ENCODE assay signal across 11 mouse cellular contexts in the genomic region with DNA sequence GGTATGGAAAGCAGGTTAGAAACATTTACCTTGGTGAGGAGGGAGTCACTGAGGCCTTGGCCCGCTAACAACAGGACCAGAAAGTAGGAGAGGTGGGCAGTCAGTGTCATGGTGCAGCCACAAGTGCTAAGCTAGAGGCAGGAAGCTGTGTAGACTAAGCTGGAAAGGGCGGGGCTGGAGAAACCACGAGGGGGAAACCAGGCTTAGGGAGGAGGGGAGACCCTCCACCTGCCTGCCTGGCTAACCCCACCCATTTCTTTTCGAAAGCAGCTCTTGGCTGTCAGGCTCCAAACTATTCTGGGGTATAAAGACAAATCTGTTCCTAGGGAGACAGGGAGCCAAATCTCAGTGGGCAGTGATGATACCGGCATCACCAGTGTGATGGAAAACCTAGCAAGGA. TPM values are rescaled to one million over a fixed set of nuclear protein-coding genes. Genes with fewer than 3 reads are reported as not detected.
A peak's percentile ranks its signal among the peaks of the same experiment; 100 is the strongest.
DNase-seq lines count a peak whose midpoint lies in the region; ATAC-seq and TF ChIP-seq lines count a peak whose summit lies in the region.
"Had no signal": no experiment of that assay in that cellular context is flagged by ENCODE, and none has a peak within 500 bp of the region (broad histone marks: within the 10 kb centered on the region; RNA-seq: fewer than 3 reads in every experiment).

A gene (minus strand): TSS at position 134 of the 400 bp plus-strand sequence.

- no peak for TF ChIP-seq EP300 in lung, postnatal 0 days (IDR thresholded peaks at IDR 0.05)

- ATAC-seq in limb, embryonic 12.5 days (ENCODE audit: insufficient number of reproducible peaks, insufficient read depth, low FRiP score, low TSS enrichment, low read depth): no peak
- peak; percentile 67 for ATAC-seq in common myeloid progenitor, adult 5-6 weeks (replicated peaks; ENCODE audit: low read depth, poor library complexity, severe bottlenecking)
- no peak for ATAC-seq in lung, postnatal 0 days
- no peak for ATAC-seq in forebrain, embryonic 11.5 days (replicated peaks; ENCODE audit: low FRiP score)

- no peaks in the 10 kb centered on the region for H3K27me3 ChIP-seq in limb, embryonic 12.5 days
- H3K27me3 ChIP-seq in limb, embryonic 10.5 days (ENCODE audit: low read depth, poor library complexity, severe bottlenecking): no peaks in the 10 kb centered on the region
- no peaks in the 10 kb centered on the region for H3K27me3 ChIP-seq in lung, postnatal 0 days (replicated peaks; ENCODE audit: insufficient read depth, low read length)
- H3K27me3 ChIP-seq in forebrain, embryonic 11.5 days (ENCODE audit: control insufficient read depth, insufficient read depth, low read length): no peaks in the 10 kb centered on the region
- H3K27me3 ChIP-seq: midbrain, embryonic 12.5 days had no signal

- WGBS in limb, embryonic 12.5 days: 57% methylated on average over 5 of the region's 5 CpGs
- WGBS in limb, embryonic 10.5 days: 60% methylated on average over 5 of the region's 5 CpGs
- 36% methylated on average over 5 of the region's 5 CpGs for whole genome bisulfite sequencing in lung, postnatal 0 days
- 57% methylated on average over 5 of the region's 5 CpGs for WGBS in forebrain, embryonic 11.5 days

- peaks cover 47% of the 10 kb centered on the region for H3K36me3 ChIP-seq in limb, embryonic 12.5 days
- H3K36me3 ChIP-seq in limb, embryonic 10.5 days: peaks cover 50% of the 10 kb centered on the region
- peaks cover 14% of the 10 kb centered on the region for H3K36me3 ChIP-seq in lung, postnatal 0 days (ENCODE audit: insufficient read depth, low read length)
- H3K36me3 ChIP-seq in forebrain, embryonic 11.5 days (ENCODE audit: control insufficient read depth, insufficient read depth, low read length): peaks cover 2% of the 10 kb centered on the region

- H3K4me1 ChIP-seq in limb, embryonic 12.5 days (replicated peaks): peaks cover 10% of the 10 kb centered on the region
- peaks cover 13% of the 10 kb centered on the region for H3K4me1 ChIP-seq in limb, embryonic 10.5 days
- no peaks in the 10 kb centered on the region for H3K4me1 ChIP-seq in lung, postnatal 0 days (ENCODE audit: insufficient read depth, low read depth, low read length)
- peaks cover 4% of the 10 kb centered on the region; the same call in 1 of the 2 replicates for H3K4me1 ChIP-seq in forebrain, embryonic 11.5 days (replicated peaks; ENCODE audit: control insufficient read depth, insufficient read depth, low read length)

- no peak within 1 kb of the TSS for H3K4me3 ChIP-seq in limb, embryonic 12.5 days (replicated peaks)
- H3K4me3 ChIP-seq in limb, embryonic 10.5 days: no peak within 1 kb of the TSS
- no peak within 1 kb of the TSS for H3K4me3 ChIP-seq in lung, postnatal 0 days (ENCODE audit: low read depth, low read length)
- H3K4me3 ChIP-seq in forebrain, embryonic 11.5 days (ENCODE audit: low read depth, low read length): no peak within 1 kb of the TSS
- H3K4me3 ChIP-seq: hindbrain, embryonic 10.5 days; midbrain, embryonic 12.5 days had no signal

- no peak within 1 kb of the TSS for H3K9ac ChIP-seq in limb, embryonic 12.5 days (replicated peaks)
- no peak within 1 kb of the TSS for H3K9ac ChIP-seq in lung, postnatal 0 days (replicated peaks; ENCODE audit: low read depth)
- H3K9ac ChIP-seq in forebrain, embryonic 11.5 days (ENCODE audit: low read length): no peak within 1 kb of the TSS
- H3K9ac ChIP-seq: midbrain, embryonic 12.5 days had no signal

- 0 out of 2 replicates have a peak within 1 kb of the TSS, but pooled peaks have one; percentile 7 for H3K27ac ChIP-seq in limb, embryonic 12.5 days
- H3K27ac ChIP-seq in limb, embryonic 10.5 days: no peak within 1 kb of the TSS
- H3K27ac ChIP-seq in lung, postnatal 0 days (ENCODE audit: low read length): no peak within 1 kb of the TSS
- no peak within 1 kb of the TSS for H3K27ac ChIP-seq in forebrain, embryonic 11.5 days (ENCODE audit: low read depth, low read length)
- H3K27ac ChIP-seq: hindbrain, embryonic 10.5 days; midbrain, embryonic 12.5 days had no signal

- H3K4me2 ChIP-seq in limb, embryonic 12.5 days: no peak within 1 kb of the TSS
- H3K4me2 ChIP-seq in lung, postnatal 0 days (replicated peaks; ENCODE audit: low read depth, low read length): no peak within 1 kb of the TSS
- no peak within 1 kb of the TSS for H3K4me2 ChIP-seq in forebrain, embryonic 11.5 days (ENCODE audit: low read depth, low read length, severe bottlenecking)
- H3K4me2 ChIP-seq: midbrain, embryonic 12.5 days had no signal

- TF ChIP-seq CTCF in lung, postnatal 0 days (IDR thresholded peaks at IDR 0.05): no peak

- H3K9me3 ChIP-seq in limb, embryonic 12.5 days: 0 out of 2 replicates have a peak, but pooled peaks cover 3% of the 10 kb centered on the region
- H3K9me3 ChIP-seq in limb, embryonic 10.5 days (replicated peaks): no peaks in the 10 kb centered on the region
- no peaks in the 10 kb centered on the region for H3K9me3 ChIP-seq in lung, postnatal 0 days (ENCODE audit: low read length)
- no peaks in the 10 kb centered on the region for H3K9me3 ChIP-seq in forebrain, embryonic 11.5 days (ENCODE audit: control insufficient read depth, low read length)
- H3K9me3 ChIP-seq: hindbrain, embryonic 10.5 days; midbrain, embryonic 12.5 days had no signal

- no peak for DNase-seq in limb, embryonic 10.5 days (ENCODE audit: low spot score)
- peak; percentile 60 to 65 for DNase-seq in natural killer cell, adult 2 months (ENCODE audit: low spot score in 2 of 2)
- no peak for DNase-seq in lung, postnatal 0 days (ENCODE audit: low spot score)
- DNase-seq in forebrain, embryonic 11.5 days (ENCODE audit: low spot score): no peak
- no peak for DNase-seq in cerebellum, postnatal 36 days
- DNase-seq: cerebellum, postnatal 25 days; kidney, adult 2 months had no signal

RNA-seq across cellular contexts. Expression of the gene that starts here (rescaled TPM):
- 2.2 and 2.9 TPM in 2 replicates for polyA plus RNA-seq in limb, embryonic 12.5 days (2016; fragmentation: Nextera tagmentation; extraction: Ambion mirVana)
- 1.6 and 1.9 TPM in 2 replicates for polyA plus RNA-seq in limb, embryonic 10.5 days (2016; fragmentation: Nextera tagmentation; extraction: Ambion mirVana)
- 1.0 and 2.0 TPM in 2 replicates for total RNA-seq in common myeloid progenitor, adult 5-6 weeks (2017)
- 2.6 and 2.8 TPM in 2 replicates for polyA plus RNA-seq in lung, postnatal 0 days (2015; fragmentation: Nextera tagmentation; extraction: Ambion mirVana)
- polyA plus RNA-seq in forebrain, embryonic 11.5 days (2014; fragmentation: Nextera tagmentation; extraction: Ambion mirVana): 3.4 and 4.0 TPM in 2 replicates

Comparison
In these comparisons a context has a peak if more than half of its experiments do, and no peak if none do; other contexts are left out.
1. DNase-seq: peak in natural killer cell, adult 2 months (2 of 2); none in limb, embryonic 10.5 days (single experiment), lung, postnatal 0 days (single experiment), forebrain, embryonic 11.5 days (single experiment) and cerebellum, postnatal 36 days (0 of 2).